Mouse (Mus musculus): Measurements from ENCODE around the gene Cdh11.
"Not testable (repeated sequence)": the region's sequence is repeated elsewhere in the genome, so short reads cannot be mapped to it uniquely, and the experiment has no call there.

The Cdh11 gene

GRCm38 (mm10) chr8:102707305-102707704, 78.1 kb downstream of the Cdh11 start:
- DNase-seq (ENCODE audit: low spot score) = no peak

DNA sequence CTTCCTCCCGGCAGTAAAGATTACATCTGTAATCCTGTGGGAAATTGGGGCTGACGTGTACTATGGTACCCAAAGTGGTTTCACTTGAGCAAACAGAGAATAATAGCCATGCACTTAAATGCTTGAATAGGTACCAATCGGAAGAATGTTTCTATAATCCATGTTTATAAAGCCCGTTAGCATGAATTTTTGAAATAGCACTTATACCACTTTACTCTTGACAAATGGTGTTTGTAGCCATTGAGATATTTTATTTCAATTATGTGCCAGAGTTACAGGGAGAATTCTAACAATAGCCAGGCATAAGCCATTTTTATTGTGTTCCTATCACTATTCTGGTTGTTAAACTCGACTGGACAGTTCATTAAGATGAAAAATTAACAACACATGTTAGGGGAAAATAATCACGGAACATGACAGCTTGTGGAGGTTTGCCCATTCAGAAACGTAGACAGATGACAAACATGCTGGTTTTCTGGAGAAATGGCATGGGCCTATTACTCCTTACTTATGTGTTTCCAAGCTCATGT, 80.0 kb downstream of the Cdh11 start:
- no peak for DNase-seq (ENCODE audit: low spot score)

- no peak for DNase-seq (ENCODE audit: low spot score)
Measured at GRCm38 (mm10) chr8:102700245-102700644, 85.2 kb downstream of the Cdh11 start.

DNA sequence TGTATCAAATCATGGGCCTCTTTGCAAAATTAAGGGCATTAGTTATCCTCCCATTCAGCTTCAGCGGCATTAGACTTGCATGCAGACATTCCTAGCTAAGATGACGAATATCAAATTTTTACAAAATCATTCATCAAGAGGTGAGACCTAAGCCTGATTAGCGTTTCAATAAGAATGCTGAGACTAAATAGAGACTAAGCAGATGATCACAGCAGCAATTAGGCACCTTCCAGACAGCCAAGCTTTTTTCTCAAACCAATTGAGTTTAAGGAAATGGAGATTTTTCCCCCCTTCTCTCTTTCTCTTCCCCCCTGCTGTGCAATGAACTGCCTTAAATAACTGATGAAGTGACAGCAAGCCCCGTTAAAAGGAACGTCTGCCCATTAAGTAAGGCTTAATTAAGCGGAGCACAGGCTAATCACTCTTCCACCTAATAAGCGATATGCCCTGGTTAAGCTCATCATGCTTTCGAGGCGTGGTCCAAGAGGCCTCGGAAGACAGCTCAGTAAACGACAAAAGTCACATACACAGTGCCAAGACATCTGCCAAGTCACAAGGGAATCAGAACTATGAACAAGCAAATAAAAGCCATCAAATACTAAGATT, 87.1 kb downstream of the Cdh11 start:
- DNase-seq (ENCODE audit: low spot score) = no peak

DNA sequence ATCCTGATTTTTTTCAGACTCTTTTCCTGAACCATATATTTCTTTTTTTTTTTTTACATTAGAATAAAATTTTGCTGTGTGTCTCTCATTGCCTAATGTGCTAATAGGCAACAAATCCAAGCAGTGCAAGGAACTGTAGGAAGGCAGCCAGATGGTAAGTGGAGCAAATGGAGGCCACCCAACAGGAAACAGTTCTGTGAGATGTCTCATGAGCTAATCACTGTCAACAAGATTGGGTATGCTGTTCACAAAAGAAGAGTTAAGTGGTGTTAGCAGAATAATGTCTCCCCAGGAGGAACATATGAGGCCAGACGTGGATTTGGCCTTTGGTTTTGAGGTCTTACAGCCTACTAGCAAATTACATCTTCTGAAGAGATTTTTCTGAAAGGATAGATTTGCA, 92.0 kb downstream of the Cdh11 start:
- DNase-seq (ENCODE audit: low spot score) = no peak

DNA sequence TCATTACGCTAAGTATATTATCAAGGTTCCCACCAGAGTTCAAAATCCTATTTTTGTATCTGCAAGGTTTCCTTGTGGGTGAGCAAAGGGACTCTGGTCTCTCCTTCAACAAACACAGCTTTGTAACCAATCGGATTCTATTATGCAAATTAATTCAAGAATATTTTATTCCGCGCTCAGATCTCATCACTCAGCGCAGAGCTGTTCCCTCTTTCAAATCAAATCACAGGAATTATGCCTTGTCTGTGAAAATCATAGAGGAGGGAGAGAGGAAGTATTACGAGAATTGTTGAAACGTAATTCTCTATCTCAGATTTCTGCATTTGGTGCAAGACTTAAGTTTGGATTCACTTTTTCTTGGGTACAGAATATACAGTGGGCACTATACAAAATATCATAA, 100.0 kb downstream of the Cdh11 start:
- not testable (repeated sequence) for DNase-seq (ENCODE audit: low spot score)

DNA sequence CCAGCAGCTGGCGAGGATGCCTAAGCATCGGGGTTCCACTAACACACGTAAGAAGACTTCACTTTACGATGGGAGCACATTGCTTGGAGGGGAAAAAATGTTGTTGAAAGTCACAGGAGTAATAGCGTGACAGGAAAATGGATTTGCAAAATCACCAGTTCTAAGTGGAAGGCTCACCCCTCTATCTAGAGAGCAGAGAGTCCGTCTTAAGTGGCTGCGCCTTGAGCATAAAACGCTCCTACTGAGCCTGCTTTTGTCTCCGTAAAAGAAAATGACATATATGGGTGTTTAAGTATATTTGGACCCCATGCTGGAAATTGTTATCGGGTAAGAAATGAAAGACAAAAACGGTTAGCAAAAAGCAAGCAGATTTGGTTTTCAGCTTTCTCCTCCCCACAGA, 100.4 kb downstream of the Cdh11 start:
- no peak for DNase-seq (ENCODE audit: low spot score)

DNA sequence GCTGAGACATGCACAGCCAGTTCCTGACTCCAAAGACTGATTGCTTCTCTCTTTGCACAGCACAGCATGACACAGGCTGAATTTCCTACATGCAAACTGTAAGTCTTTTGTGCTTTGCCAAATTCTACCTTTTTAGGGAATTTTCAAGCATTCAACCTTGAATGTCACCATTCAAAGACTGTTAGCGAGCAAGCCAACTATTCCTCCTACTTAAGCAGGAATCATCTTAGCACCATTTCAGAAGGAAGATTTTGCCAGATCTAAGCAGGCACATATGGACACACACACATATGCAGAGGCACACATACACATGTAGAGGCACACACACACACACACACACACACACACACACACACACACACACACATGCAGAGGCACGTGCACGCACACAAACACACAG, 108.3 kb downstream of the Cdh11 start:
- no peak for DNase-seq (ENCODE audit: low spot score)

GRCm38 (mm10) chr8:102664561-102664960, 120.9 kb downstream of the Cdh11 start:
- not testable (repeated sequence) for DNase-seq (ENCODE audit: low spot score)

- no peak for DNase-seq (ENCODE audit: low spot score)
Measured at GRCm38 (mm10) chr8:102656529-102656928, 128.9 kb downstream of the Cdh11 start.

- no peak for DNase-seq (ENCODE audit: low spot score)
Measured at GRCm38 (mm10) chr8:102651964-102652363, 133.5 kb downstream of the Cdh11 start.

GRCm38 (mm10) chr8:102627151-102627550, 158.3 kb downstream of the Cdh11 start:
- no peak for DNase-seq (ENCODE audit: low spot score)

DNA sequence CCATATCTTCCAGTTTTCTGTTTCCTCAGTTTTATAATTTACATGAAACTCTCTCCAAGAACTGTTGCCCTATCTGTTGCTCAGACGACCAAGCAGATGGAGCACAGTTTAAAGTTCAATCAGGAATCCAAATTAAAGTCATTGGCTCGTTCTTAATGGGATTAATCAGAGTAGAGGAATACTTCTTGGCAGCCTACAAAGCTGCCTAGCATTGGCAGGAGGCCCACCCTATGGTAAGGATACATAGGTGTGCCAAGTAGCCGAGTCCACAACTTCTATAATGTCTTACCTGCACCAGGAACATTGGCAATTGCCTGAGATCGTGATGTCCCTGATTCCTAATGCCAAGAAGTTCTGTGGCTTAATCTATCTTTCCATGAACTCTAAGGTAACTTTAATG, 173.3 kb downstream of the Cdh11 start:
- DNase-seq (ENCODE audit: low spot score) = no peak

- no peak for DNase-seq (ENCODE audit: low spot score)
Measured at GRCm38 (mm10) chr8:102601327-102601726, 184.1 kb downstream of the Cdh11 start.

- DNase-seq (ENCODE audit: low spot score) = no peak
Measured at GRCm38 (mm10) chr8:102596523-102596922, 188.9 kb downstream of the Cdh11 start.

DNA sequence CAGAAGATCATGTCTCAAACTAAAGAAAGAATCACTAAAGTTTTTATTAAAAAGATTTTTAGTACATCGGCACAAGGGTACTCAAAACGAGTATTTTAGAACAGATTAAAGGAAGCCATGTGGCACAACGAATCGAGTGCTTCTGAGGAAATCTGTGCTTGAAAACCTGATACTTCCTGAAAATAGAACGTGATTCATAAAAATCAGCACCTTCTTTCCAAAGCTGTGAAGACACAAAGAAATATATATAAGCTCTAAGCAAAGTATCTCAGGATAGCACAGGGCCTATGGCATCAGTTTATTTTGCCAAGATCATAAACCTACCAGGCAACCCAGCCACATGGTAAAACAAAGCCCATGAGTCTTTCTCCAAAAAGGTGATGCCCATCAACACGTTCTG, 191.5 kb downstream of the Cdh11 start:
- DNase-seq (ENCODE audit: low spot score) = no peak

Measured in T-cell, adult 2 months (primary cell).